Mouse (Mus musculus) 3T3-L1 (cell line): ENCODE measurements around the gene Cspg5.
A peak's percentile ranks its signal among the peaks of the same experiment; 100 is the strongest.

Experiments used
- DNase-seq: peaks from one replicate; pipeline ENCODE4 v3.0.0-alpha.2; 2015; ENCODE audit warnings: low read depth, low spot score

The Cspg5 gene

DNA sequence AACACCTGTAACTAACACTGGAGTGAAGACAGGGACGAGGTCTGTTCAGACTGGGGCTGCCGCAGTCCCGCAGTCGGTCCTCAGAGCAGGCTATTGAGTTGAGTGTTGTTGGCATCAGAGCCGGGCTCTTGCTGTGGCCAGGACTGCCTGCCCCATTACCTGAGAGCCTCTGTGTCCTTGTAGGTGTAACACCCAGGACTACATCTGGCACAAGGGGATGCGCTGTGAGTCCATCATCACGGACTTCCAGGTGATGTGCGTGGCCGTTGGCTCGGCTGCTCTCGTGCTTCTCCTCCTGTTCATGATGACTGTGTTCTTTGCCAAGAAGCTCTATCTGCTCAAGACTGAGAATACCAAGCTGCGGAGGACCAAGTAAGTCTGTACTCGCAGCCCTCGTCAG, 7.2 kb downstream of the Cspg5 start:
- DNase-seq: no peak

DNA sequence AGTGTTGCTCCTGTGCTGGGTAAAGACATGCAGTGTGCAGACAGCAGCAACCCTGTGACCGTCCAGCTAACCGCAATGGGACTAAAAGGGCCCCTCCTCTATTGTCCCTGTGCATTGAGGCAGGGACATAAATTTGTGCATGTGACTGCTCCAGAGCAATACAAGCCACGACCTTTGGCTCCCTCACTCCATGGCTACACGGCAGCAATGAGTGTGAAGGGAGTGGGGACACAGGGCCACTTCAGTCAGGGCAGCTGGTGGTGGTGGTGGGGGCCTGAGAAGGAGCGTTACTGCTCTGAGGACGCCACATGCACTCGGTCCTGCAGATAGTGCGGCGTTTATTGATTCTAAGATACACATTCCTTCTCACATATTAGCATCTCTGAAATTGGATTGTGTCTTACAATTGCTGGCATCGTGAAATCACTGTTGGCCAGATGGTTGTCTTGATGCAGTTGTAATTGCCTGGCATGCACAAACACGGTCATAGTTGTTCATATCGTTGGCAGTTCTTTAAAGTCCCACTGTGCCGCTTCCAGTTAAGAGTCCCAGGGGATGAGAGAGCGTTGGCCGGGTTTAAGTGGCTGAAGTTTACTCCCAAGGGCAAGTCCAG, 11.9 kb downstream of the Cspg5 start:
- DNase-seq: no peak

DNA sequence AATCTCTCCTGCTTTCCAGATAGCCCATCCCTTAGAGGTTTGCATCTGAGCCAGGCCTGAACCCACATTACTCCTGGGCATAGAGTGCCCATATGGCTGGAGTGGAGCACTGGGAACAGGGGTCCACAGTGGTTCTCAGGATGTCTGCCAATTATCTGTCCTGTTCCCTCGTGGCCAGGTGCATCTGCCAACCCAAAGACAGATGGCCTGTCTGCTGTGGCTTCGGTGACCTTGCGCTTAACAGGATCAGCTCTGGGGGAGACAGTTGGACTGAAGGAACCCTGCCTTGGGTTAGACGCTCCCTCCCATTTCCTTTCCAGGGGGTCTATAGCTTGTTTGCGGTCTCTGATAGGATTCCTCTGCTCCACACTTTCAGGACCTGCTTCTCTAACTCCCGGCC, 15.1 kb downstream of the Cspg5 start:
- no peak for DNase-seq

DNA sequence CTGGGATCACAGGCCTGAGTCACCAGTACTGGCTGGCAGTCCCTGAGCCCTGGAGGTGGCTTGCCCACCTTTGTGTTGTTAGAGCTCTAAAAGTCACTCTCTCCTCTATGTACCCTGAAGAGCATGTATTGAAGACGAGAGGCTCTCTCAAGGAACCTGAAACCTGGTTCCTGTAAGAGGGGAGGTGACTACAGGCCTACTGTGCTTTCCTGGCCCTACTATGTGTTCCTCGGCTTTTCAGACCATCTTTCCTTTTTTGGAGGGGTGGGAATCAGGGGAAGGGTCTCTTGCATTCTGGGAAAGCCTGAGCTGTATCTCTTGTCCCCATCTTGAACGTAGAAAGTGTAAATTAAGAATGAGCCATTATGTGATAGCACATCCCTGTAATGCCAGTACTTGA, 15.5 kb downstream of the Cspg5 start:
- DNase-seq: no peak

DNA sequence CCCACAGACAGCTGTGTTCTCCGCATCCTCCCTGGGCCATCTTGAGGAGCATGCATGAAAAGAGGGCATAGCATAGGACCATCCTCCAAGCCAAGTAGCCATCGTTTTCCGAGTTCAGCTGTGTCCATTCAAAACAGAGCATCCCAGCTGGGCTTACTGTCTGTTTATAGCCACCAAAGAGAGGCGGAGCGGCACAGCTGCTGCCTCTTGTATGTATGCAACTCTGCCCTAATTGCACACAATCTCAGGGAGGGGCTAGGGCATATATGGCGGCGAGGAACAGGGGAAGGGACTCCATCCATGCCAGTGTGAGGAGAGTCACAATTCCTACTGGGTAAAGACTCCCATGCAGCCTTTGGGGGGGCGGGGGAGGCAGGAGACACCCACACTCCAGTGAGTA, 19.6 kb downstream of the Cspg5 start:
- DNase-seq: no peak

DNA sequence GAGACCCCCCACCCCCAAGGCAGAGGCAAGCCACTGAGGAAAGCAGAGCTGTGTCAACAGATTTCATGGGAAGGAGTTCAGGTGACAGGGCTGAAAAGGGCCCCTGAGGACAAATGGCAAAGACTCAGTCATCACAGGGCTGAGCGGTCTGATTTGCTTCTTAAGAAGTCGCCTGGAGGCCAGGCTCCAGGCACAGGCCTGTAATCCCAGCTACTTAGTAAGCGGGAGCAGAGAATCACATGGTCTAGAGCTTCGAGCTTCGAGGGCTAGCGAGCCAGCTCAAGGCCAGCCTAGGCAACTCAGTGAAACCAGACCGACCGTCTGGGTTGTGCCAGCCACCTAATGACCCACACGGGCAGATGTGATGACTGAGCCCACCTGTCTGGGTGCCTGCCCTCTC, 21.4 kb downstream of the Cspg5 start:
- no peak for DNase-seq

DNA sequence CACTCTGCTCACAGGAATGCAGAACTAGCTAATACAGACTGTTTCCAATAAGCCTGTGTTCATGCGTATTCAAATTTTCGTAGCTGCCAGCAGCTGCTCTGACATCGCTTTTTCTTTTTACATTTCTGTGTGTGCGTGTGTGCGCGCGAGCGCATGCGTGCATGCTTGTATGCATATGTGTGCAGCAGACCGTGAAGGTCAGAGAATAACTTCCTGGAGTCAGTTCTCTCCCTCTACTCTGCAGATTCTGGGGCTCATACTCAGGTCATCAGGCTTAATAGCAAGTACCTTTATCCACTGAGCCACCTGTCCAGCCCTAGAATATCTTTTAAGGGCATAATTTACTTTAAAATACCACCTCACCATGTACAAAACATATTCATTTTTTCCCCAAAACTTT, 24.8 kb downstream of the Cspg5 start:
- no peak for DNase-seq

DNA sequence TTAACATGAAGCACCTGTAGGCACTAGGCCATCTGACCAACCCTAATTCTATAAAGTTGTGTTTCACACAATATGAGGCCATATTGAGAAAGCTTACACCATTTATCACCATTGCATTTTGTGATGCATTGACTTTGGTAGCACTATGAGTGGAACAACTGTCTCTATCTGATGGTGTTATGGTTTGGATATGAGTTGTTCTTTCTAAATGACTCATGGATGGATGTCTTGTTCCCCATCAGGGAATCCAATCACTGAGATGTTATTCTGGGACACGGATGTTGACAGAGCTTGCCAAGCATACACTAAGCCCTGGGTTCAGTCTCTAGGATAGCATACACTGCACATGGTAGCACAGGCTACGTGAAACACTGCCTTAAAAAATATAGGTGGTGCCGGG, 28.7 kb downstream of the Cspg5 start:
- DNase-seq: no peak

DNA sequence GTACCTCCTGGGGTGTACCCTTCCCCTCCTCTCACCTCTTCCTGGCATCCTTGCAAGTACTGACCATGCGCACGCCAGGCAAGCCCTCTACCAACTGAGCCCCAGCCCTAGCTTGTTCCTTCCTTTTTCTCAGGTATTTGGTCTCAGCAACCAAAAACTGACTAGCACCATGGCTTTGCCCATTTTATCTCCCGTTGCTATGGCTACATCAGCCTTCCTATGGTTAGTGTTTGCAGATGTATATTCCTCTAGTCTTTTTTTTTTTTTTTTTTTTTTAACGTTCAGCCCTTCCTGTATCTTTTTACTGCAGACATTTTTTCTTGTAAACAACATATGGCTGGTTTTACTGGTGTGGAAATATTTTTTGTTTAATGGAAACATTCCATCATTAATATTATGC, 29.9 kb downstream of the Cspg5 start:
- DNase-seq: no peak

DNA sequence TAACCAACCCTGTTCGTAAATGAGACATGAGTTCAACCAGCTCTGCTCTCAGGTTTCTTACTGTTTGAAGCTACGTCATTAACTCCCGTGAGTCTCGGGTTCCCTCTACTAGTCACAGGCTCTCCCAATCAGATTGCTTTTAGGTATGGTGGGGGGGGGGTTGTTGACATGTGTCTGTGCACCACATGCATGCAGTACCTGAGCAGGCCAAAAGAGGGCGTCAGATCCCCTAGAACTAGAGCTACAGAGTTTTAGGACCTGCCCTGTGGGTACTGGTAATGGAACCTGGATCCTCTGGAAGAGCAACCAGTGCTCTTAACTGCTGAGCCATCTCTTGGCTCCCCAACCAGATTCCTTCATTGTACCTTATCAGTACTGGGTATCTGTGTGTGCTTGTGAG, 32.3 kb downstream of the Cspg5 start:
- DNase-seq: peak; percentile 6

DNA sequence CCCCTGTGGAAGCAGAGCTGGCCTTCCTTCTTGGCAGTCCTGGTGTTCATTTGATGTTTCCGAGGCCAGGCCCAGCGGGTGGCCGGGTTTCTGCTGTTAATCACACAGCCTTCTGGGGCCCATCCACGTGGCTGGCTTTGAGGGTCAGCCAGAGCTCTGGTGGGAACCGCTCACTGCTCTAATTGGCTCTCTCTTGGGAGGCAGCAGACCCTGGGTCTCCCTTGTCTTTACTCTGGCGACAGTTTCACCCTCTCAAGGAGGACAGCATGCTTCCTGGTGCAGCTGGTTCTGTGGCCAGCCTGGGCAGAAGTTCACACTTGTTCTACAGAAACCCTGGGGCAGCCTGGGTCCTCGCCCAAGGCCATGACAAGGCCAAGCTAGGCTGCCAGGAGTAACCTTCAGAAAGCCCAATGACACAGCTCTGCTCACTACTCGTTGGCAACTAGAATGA, 33.9 kb downstream of the Cspg5 start:
- DNase-seq: no peak

DNA sequence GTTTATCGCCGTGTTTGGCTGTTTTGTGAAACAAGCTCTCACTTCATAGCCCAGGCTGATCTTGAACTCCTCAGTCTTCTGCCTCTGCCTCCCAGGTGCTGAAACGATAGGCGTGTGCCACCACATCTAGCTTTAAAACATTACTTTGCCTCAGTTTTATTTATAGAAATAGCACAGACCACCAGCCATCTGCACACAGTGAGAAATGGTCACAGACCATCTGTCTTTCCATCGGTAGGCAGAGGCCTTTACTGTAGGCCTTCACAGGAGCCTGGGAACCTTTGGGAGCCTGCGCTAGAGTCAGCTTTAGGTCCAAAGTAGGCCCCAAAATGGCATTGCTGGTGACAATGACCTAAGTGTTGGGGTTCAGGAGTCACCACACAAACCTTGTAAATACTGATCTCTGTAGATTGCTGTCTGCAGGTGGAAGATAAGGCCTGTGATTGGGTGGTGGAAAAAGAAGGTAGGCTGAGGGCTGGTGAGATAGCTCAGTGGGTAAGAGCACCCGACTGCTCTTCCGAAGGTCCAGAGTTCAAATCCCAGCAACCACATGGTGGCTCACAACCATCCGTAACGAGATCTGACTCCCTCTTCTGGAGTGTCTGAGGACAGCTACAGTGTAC, 40.6 kb downstream of the Cspg5 start:
- no peak for DNase-seq

DNA sequence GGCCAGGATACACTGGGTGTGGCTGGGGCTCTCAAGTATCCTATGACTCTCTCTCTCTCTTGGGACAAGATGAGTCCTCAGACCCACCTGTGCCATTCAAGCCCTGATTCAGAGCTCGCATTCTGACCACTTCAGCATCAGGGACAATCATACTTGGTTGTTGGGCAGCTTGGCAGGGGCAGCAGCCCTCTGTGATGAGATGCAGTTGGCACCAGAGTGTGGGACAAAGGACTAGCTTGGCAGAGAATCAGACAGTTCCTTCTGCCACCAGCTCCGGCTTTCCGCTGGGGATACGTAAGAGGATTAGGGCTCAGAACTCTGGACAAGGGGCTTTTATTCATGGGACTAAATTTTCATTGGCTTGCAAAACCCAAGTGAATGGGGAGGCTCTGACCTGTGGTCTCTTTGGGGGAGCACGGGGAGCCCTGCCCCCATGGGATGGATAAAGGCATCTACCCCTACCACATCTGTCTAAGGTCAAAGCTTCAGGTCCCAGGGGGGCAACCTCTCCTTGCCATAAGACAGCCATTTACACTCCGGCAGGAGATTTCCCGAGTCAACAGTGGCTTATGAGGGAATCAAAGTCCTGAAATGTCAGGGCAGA, 43.8 kb downstream of the Cspg5 start:
- DNase-seq: no peak

DNA sequence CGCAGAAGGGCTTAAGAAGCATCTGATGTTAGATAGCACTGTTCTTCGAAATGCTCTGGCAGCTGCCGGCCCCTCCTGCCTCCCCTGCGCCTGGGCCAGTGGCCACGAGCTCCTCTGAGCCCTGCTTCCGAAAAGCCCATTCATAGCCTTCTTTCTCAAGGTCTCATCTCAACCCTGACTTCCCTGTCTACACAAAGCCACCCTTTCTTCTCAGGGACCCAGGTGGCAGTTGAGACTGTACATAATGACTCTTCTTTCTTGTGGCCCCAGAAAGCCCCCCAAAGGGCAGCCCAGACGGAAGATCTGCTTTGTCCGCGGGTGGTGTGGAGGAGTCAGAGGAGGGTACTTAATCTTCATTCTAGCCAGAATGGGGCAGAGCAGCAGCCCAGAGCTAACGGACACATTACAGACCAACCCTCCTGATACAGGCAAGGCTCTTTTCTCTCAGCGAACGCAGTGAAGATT, 49.7 kb downstream of the Cspg5 start:
- DNase-seq: no peak

DNA sequence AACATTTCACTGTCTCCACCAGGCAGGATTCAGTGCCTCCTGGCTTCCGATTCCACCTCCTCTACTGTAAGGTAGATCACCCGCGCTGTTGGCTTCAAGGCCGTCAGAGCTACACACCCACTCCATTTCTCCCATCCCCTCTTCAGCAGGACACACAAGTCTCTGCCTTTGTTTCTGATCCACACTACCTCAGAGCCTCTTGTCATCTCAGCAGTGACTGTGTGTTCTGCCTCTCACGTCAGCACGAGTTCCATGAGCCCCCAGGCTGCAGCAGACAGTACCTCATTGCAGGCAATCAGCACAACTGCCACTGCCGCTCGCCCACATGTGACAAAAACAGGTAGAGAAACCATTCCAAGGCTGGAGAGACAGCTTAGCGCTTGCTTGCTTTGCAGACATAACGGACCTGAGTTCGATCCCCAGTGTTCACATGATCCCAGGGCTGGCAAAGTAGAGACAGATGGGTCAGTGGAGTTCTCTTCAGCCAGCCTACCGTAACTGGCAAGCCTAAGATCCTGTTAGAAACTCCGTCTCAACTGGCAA, 50.4 kb downstream of the Cspg5 start:
- DNase-seq: no peak

DNA sequence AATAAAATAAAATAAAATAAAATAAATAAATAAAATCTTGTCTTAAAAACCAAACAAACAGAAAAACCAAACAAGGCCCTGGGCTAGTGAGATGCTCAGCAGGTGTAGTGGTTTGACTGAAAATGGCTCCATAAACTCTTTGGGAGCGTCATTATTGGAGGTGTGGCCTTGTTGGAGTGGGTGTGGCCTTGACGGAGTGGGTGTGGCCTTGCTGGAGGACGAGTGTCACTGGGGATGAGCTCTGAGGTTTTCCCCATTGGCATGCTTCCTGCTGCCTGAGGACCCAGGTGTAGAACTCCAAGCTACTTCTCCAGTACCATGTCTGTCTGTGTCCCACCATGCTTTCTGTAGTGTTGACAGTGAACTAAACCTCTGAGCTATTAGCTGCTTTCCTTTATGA, 51.2 kb downstream of the Cspg5 start:
- DNase-seq: no peak

DNA sequence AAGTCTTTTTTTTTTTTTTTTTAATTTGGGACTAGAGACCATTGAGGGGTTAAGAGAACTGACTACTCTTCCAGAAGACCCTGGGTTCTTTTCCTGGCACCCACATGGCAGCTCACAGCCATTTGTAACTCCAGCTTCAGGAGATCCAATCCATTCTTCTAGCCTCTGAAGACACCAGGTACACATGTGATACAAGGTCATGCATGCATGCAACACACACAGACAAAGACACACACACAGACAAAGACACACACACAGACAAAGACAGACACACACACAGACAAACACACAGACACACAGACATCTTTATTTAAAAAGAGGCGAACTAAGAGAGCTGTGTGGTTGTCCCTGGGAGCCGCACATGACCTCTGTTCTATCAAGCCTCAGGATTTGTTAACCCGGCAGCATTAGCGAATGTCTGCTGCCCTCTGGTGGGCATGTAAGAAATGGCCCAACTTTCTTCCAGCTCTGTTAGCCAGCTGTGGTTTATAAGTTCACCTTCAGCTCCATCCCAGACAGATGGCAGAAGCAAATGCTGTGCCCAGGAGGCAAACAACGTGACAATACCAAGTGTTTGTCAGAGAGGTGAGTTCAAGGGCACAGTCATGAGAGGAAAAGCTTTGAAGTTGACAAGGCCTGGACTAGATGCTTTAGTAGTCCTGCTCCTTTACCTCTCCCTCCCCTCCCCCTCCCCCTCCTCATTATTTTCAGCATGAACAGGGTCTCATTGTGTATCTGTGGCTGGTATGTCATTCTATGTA, 53.5 kb downstream of the Cspg5 start:
- peak; percentile 93 for DNase-seq

DNA sequence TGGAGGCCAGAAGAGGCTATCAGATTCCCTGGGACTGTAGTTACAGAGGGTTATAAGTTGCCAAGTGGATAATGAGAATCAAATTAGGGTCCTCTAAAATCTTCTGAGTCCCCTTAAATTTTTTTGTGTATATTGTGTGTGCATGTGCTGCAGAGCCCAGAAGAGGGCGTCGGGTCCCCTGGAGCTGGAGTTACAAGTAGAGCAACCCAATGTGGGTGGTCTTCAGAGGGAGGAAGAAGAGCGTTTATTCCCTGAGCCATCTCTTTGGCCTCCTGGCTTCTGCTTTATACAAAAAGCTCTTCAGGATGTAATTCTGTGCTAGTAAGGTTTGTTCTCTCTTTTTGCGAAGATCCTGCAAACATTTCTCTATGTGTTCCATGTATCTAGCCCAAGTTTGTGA, 60.9 kb downstream of the Cspg5 start:
- DNase-seq: peak; percentile 56

DNA sequence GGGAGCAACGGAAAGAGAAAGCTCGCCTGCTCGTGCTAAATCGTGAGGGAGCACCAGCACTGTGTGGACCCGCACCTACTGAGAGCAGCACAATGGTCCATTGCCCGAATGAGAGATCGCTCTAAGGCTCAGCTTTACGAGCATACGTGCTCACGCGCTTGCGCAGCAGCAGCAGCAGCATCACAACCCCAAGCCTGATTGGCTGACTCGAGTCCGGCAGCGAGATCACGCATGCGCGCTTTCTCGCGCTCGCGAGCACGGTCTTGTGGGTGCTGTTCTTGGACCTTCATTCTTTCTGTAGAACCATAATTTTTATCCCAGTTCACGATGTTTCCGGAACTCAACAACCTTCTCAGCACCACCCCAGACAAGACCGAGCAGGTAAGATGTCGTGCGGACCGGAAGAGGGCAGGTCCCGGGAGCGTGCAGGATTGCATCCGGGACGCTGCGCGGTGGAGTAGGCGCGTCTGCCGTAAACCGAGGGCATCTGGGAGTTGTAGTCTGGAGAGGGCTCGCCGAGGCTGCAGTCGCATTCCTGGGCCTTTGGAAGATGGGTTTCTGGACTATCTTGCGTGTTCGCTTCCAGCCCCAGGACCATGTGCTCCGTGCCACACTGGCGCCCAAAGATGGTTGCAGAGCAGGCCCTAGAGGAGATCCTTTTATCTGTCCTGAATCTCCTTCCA, 61.5 kb downstream of the Cspg5 start, which contains the start of gene Elp6:
Elp6 (plus strand) TSS at position 205 of the 683 bp plus-strand sequence.
- DNase-seq: peak; percentile 95

DNA sequence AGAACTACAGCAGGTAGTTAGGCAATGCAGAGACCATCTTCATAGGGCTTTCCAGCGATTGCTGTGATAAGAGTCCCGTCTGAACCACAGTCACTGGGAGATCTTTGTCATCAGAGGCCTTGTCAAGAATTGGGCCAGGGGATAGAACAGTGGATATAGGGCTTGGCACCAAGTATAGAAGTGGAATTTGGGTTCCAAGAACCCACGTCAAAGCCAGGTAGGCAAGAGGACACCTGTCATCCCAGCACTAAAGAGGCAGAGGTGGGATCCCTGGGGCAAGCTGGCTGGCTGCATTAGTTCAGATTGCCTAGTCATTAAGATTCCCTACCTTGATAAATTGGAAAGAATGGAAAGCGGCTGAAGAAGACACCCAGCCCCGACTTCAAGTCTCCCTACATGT, 62.8 kb downstream of the Cspg5 start:
- DNase-seq: no peak
